Mouse (Mus musculus): Measurements from ENCODE around the gene Sde2.

Gene Sde2

GRCm38 (mm10) chr1:180850316-180851270 is at the start of gene Sde2:
Sde2 (plus strand) TSS chr1:180851127.
- in situ Hi-C loops (cut with MboI; ENCODE audit: low pct_unique_long_range_greater_than_20kb in 1 of 2, low sequenced_read_pairs in 2 of 2, unreplicated experiment in 1 of 2) = loop anchor here (25.0 kb wide), 1 partner anchor 287 kb away; the partner anchor contains the start of genes Cnih4 (in 2 of the 2) and Nvl (in 2 of the 2)

GRCm38 (mm10) chr1:180801466-180801994 is 49.4 kb upstream of the Sde2 start:
- in situ Hi-C loops (cut with MboI; ENCODE audit: low pct_unique_long_range_greater_than_20kb in 1 of 2, low sequenced_read_pairs in 2 of 2, unreplicated experiment in 1 of 2) = no loop called here

- in situ Hi-C loops (cut with MboI; ENCODE audit: low pct_unique_long_range_greater_than_20kb in 1 of 2, low sequenced_read_pairs in 2 of 2, unreplicated experiment in 1 of 2) = no loop called here
Observed at GRCm38 (mm10) chr1:180803881-180804280, 47.0 kb upstream of the Sde2 start.

GRCm38 (mm10) chr1:180808831-180809230 is 42.1 kb upstream of the Sde2 start:
- in situ Hi-C loops (cut with MboI; ENCODE audit: low pct_unique_long_range_greater_than_20kb in 1 of 2, low sequenced_read_pairs in 2 of 2, unreplicated experiment in 1 of 2) = no loop called here

- in situ Hi-C loops (cut with MboI; ENCODE audit: low pct_unique_long_range_greater_than_20kb in 1 of 2, low sequenced_read_pairs in 2 of 2, unreplicated experiment in 1 of 2) = no loop called here
Observed at GRCm38 (mm10) chr1:180810976-180811375, 40.0 kb upstream of the Sde2 start.

GRCm38 (mm10) chr1:180811596-180812462 is 39.1 kb upstream of the Sde2 start:
- in situ Hi-C loops (cut with MboI; ENCODE audit: low pct_unique_long_range_greater_than_20kb in 1 of 2, low sequenced_read_pairs in 2 of 2, unreplicated experiment in 1 of 2) = no loop called here

- in situ Hi-C loops (cut with MboI; ENCODE audit: low pct_unique_long_range_greater_than_20kb in 1 of 2, low sequenced_read_pairs in 2 of 2, unreplicated experiment in 1 of 2) = no loop called here
Observed at GRCm38 (mm10) chr1:180812463-180813408, 38.2 kb upstream of the Sde2 start.

GRCm38 (mm10) chr1:180813409-180813884 is 37.5 kb upstream of the Sde2 start:
- in situ Hi-C loops (cut with MboI; ENCODE audit: low pct_unique_long_range_greater_than_20kb in 1 of 2, low sequenced_read_pairs in 2 of 2, unreplicated experiment in 1 of 2) = no loop called here

- in situ Hi-C loops (cut with MboI; ENCODE audit: low pct_unique_long_range_greater_than_20kb in 1 of 2, low sequenced_read_pairs in 2 of 2, unreplicated experiment in 1 of 2) = no loop called here
Observed at GRCm38 (mm10) chr1:180813885-180814740, 36.8 kb upstream of the Sde2 start, which contains the start of gene H3f3a. H3f3a (minus strand) TSS chr1:180813943.

GRCm38 (mm10) chr1:180815371-180816024 is 35.4 kb upstream of the Sde2 start:
- in situ Hi-C loops (cut with MboI; ENCODE audit: low pct_unique_long_range_greater_than_20kb in 1 of 2, low sequenced_read_pairs in 2 of 2, unreplicated experiment in 1 of 2) = no loop called here

- in situ Hi-C loops (cut with MboI; ENCODE audit: low pct_unique_long_range_greater_than_20kb in 1 of 2, low sequenced_read_pairs in 2 of 2, unreplicated experiment in 1 of 2) = no loop called here
Observed at GRCm38 (mm10) chr1:180818000-180818399, 32.9 kb upstream of the Sde2 start.

- in situ Hi-C loops (cut with MboI; ENCODE audit: low pct_unique_long_range_greater_than_20kb in 1 of 2, low sequenced_read_pairs in 2 of 2, unreplicated experiment in 1 of 2) = no loop called here
Observed at GRCm38 (mm10) chr1:180821101-180821500, 29.8 kb upstream of the Sde2 start.

GRCm38 (mm10) chr1:180822276-180822675 is 28.7 kb upstream of the Sde2 start:
- in situ Hi-C loops (cut with MboI; ENCODE audit: low pct_unique_long_range_greater_than_20kb in 1 of 2, low sequenced_read_pairs in 2 of 2, unreplicated experiment in 1 of 2) = no loop called here

GRCm38 (mm10) chr1:180823716-180824115 is 27.2 kb upstream of the Sde2 start:
- in situ Hi-C loops (cut with MboI; ENCODE audit: low pct_unique_long_range_greater_than_20kb in 1 of 2, low sequenced_read_pairs in 2 of 2, unreplicated experiment in 1 of 2) = no loop called here

- in situ Hi-C loops (cut with MboI; ENCODE audit: low pct_unique_long_range_greater_than_20kb in 1 of 2, low sequenced_read_pairs in 2 of 2, unreplicated experiment in 1 of 2) = no loop called here
Observed at GRCm38 (mm10) chr1:180824721-180825120, 26.2 kb upstream of the Sde2 start.

GRCm38 (mm10) chr1:180826634-180827033 is 24.3 kb upstream of the Sde2 start:
- in situ Hi-C loops (cut with MboI; ENCODE audit: low pct_unique_long_range_greater_than_20kb in 1 of 2, low sequenced_read_pairs in 2 of 2, unreplicated experiment in 1 of 2) = no loop called here

Measured in mouse embryonic stem cell (cell line).